Mouse (Mus musculus): ENCODE results near the gene Rnf182. TPM values are rescaled to one million over a fixed set of nuclear protein-coding genes. Genes with fewer than 3 reads are reported as not detected.

Gene Rnf182
- polyA plus RNA-seq, 1 experiment from 2014 or later = 9.1 TPM

GRCm38 (mm10) chr13:43616551-43616950, 1.0 kb downstream of the Rnf182 start:
- peaks cover 27% of the 10 kb centered on the region for H3K4me1 ChIP-seq
- H3K9ac ChIP-seq = peak overlapping the region; percentile 85; the same call in 1 of the 2 replicates
- H3K36me3 ChIP-seq = no peaks in the 10 kb centered on the region
- WGBS = 35% methylated on average over 6 of the region's 6 CpGs
- peak overlapping the region; percentile 78 for H3K4me3 ChIP-seq
- H3K9me3 ChIP-seq = no peaks in the 10 kb centered on the region
- no peak for ATAC-seq (ENCODE audit: low FRiP score, low read depth)
- H3K4me2 ChIP-seq (replicated peaks) = peak overlapping the region; percentile 89
- H3K27ac ChIP-seq = no peak overlapping the region
- H3K27me3 ChIP-seq = no peaks in the 10 kb centered on the region

GRCm38 (mm10) chr13:43619550-43620175, 4.2 kb downstream of the Rnf182 start:
- Histone ChIP-seq H3K27ac (no peak overlapping the region), H3K27me3 (no peaks in the 10 kb centered on the region), H3K9me3 (no peaks in the 10 kb centered on the region), H3K4me2 (replicated peaks) (no peak overlapping the region), H3K9ac (no peak overlapping the region), H3K4me1 (peaks cover 27% of the 10 kb centered on the region), H3K36me3 (no peaks in the 10 kb centered on the region), H3K4me3 (no peak overlapping the region)
- 66% methylated on average over 4 of the region's 4 CpGs for WGBS
- no peak for ATAC-seq (ENCODE audit: low FRiP score, low read depth)

- no peak for ATAC-seq (ENCODE audit: low FRiP score, low read depth)
- Histone ChIP-seq H3K4me2 (replicated peaks) (no peak overlapping the region), H3K4me1 (no peaks in the 10 kb centered on the region), H3K4me3 (no peak overlapping the region), H3K9ac (no peak overlapping the region), H3K27me3 (no peaks in the 10 kb centered on the region), H3K9me3 (no peaks in the 10 kb centered on the region), H3K36me3 (no peaks in the 10 kb centered on the region), H3K27ac (no peak overlapping the region)
- 80% methylated on average over 5 of the region's 5 CpGs for WGBS
These were observed 12.4 kb downstream of the Rnf182 start for GRCm38 (mm10) chr13:43627922-43628321.

- no peak overlapping the region for H3K27ac ChIP-seq
- H3K4me3 ChIP-seq = no peak overlapping the region
- H3K4me2 ChIP-seq (replicated peaks) = no peak overlapping the region
- H3K27me3 ChIP-seq = no peaks in the 10 kb centered on the region
- ATAC-seq (ENCODE audit: low FRiP score, low read depth) = no peak
- no peaks in the 10 kb centered on the region for H3K4me1 ChIP-seq
- H3K9ac ChIP-seq = no peak overlapping the region
- 92% methylated on average over 7 of the region's 7 CpGs for WGBS
- no peaks in the 10 kb centered on the region for H3K9me3 ChIP-seq
- no peaks in the 10 kb centered on the region for H3K36me3 ChIP-seq
These were observed 14.3 kb downstream of the Rnf182 start for GRCm38 (mm10) chr13:43629785-43630184.

- Histone ChIP-seq H3K4me2 (replicated peaks) (no peak overlapping the region), H3K4me3 (no peak overlapping the region), H3K9me3 (no peaks in the 10 kb centered on the region), H3K27me3 (no peaks in the 10 kb centered on the region), H3K4me1 (no peaks in the 10 kb centered on the region), H3K27ac (no peak overlapping the region), H3K36me3 (no peaks in the 10 kb centered on the region), H3K9ac (no peak overlapping the region)
- 95% methylated on average over 6 of the region's 6 CpGs for WGBS
- no peak for ATAC-seq (ENCODE audit: low FRiP score, low read depth)
These were observed 15.8 kb downstream of the Rnf182 start for GRCm38 (mm10) chr13:43631266-43631665.

- Histone ChIP-seq H3K36me3 (no peaks in the 10 kb centered on the region), H3K9ac (no peak overlapping the region), H3K27ac (no peak overlapping the region), H3K4me3 (no peak overlapping the region), H3K4me2 (replicated peaks) (no peak overlapping the region), H3K27me3 (no peaks in the 10 kb centered on the region), H3K9me3 (no peaks in the 10 kb centered on the region), H3K4me1 (no peaks in the 10 kb centered on the region)
- 73% methylated on average over 4 of the region's 4 CpGs for WGBS
- ATAC-seq (ENCODE audit: low FRiP score, low read depth) = no peak
These were observed 17.5 kb downstream of the Rnf182 start for GRCm38 (mm10) chr13:43633024-43633423.

GRCm38 (mm10) chr13:43637720-43638119, 22.2 kb downstream of the Rnf182 start:
- Histone ChIP-seq H3K9ac (no peak overlapping the region), H3K9me3 (no peaks in the 10 kb centered on the region), H3K4me3 (no peak overlapping the region), H3K27me3 (no peaks in the 10 kb centered on the region), H3K4me1 (no peaks in the 10 kb centered on the region), H3K36me3 (no peaks in the 10 kb centered on the region), H3K27ac (no peak overlapping the region), H3K4me2 (replicated peaks) (no peak overlapping the region)
- ATAC-seq (ENCODE audit: low FRiP score, low read depth) = no peak
- 87% methylated on average over 7 of the region's 7 CpGs for WGBS

- H3K4me2 ChIP-seq (replicated peaks) = no peak overlapping the region
- H3K9me3 ChIP-seq = no peaks in the 10 kb centered on the region
- 20% methylated on average over 1 of the region's 1 CpGs for WGBS
- no peak for ATAC-seq (ENCODE audit: low FRiP score, low read depth)
- H3K36me3 ChIP-seq = no peaks in the 10 kb centered on the region
- no peak overlapping the region for H3K9ac ChIP-seq
- no peak overlapping the region for H3K27ac ChIP-seq
- H3K4me3 ChIP-seq = no peak overlapping the region
- H3K27me3 ChIP-seq = no peaks in the 10 kb centered on the region
- peaks cover 20% of the 10 kb centered on the region for H3K4me1 ChIP-seq
These were observed 29.5 kb downstream of the Rnf182 start for GRCm38 (mm10) chr13:43644991-43645390.

GRCm38 (mm10) chr13:43648556-43648955, 33.0 kb downstream of the Rnf182 start:
- Histone ChIP-seq H3K4me1 (peaks cover 20% of the 10 kb centered on the region), H3K27me3 (no peaks in the 10 kb centered on the region), H3K4me2 (replicated peaks) (peak overlapping the region; percentile 25), H3K9me3 (no peaks in the 10 kb centered on the region), H3K4me3 (no peak overlapping the region), H3K36me3 (no peaks in the 10 kb centered on the region), H3K9ac (0 out of 2 replicates have a peak overlapping the region, but pooled peaks have one; percentile 0), H3K27ac (no peak overlapping the region)
- no peak for ATAC-seq (ENCODE audit: low FRiP score, low read depth)
- 32% methylated on average over 6 of the region's 6 CpGs for WGBS

- H3K4me3 ChIP-seq = no peak overlapping the region
- H3K9ac ChIP-seq = no peak overlapping the region
- 65% methylated on average over 3 of the region's 3 CpGs for WGBS
- H3K27me3 ChIP-seq = no peaks in the 10 kb centered on the region
- no peak overlapping the region for H3K27ac ChIP-seq
- H3K4me2 ChIP-seq (replicated peaks) = no peak overlapping the region
- H3K4me1 ChIP-seq = peaks cover 20% of the 10 kb centered on the region
- no peaks in the 10 kb centered on the region for H3K36me3 ChIP-seq
- ATAC-seq (ENCODE audit: low FRiP score, low read depth) = no peak
- no peaks in the 10 kb centered on the region for H3K9me3 ChIP-seq
These were observed 35.8 kb downstream of the Rnf182 start for GRCm38 (mm10) chr13:43651277-43651676.

- Histone ChIP-seq H3K36me3 (no peaks in the 10 kb centered on the region), H3K4me2 (replicated peaks) (no peak overlapping the region), H3K27me3 (no peaks in the 10 kb centered on the region), H3K9me3 (no peaks in the 10 kb centered on the region), H3K9ac (no peak overlapping the region), H3K4me3 (no peak overlapping the region), H3K4me1 (0 out of 2 replicates have a peak, but pooled peaks cover under 1% of the 10 kb centered on the region), H3K27ac (no peak overlapping the region)
- no peak for ATAC-seq (ENCODE audit: low FRiP score, low read depth)
- WGBS = 67% methylated on average over 6 of the region's 6 CpGs
These were observed 38.6 kb downstream of the Rnf182 start for GRCm38 (mm10) chr13:43654091-43654490.

- H3K4me3 ChIP-seq = no peak overlapping the region
- no peak for ATAC-seq (ENCODE audit: low FRiP score, low read depth)
- WGBS = 87% methylated on average over 4 of the region's 4 CpGs
- H3K27ac ChIP-seq = no peak overlapping the region
- H3K27me3 ChIP-seq = no peaks in the 10 kb centered on the region
- no peaks in the 10 kb centered on the region for H3K9me3 ChIP-seq
- no peaks in the 10 kb centered on the region for H3K4me1 ChIP-seq
- peaks cover 12% of the 10 kb centered on the region for H3K36me3 ChIP-seq
- H3K4me2 ChIP-seq (replicated peaks) = no peak overlapping the region
- no peak overlapping the region for H3K9ac ChIP-seq
These were observed 47.7 kb downstream of the Rnf182 start for GRCm38 (mm10) chr13:43663225-43663624.

- Histone ChIP-seq H3K27ac (no peak overlapping the region), H3K4me1 (no peaks in the 10 kb centered on the region), H3K27me3 (no peaks in the 10 kb centered on the region), H3K36me3 (peaks cover 12% of the 10 kb centered on the region), H3K4me2 (replicated peaks) (no peak overlapping the region), H3K9me3 (no peaks in the 10 kb centered on the region), H3K9ac (no peak overlapping the region), H3K4me3 (no peak overlapping the region)
- ATAC-seq (ENCODE audit: low FRiP score, low read depth) = no peak
- 92% methylated on average over 12 of the region's 12 CpGs for WGBS
These were observed 50.6 kb downstream of the Rnf182 start for GRCm38 (mm10) chr13:43666130-43666529.
